Mouse (Mus musculus): ENCODE results near the gene Ide.

DNA sequence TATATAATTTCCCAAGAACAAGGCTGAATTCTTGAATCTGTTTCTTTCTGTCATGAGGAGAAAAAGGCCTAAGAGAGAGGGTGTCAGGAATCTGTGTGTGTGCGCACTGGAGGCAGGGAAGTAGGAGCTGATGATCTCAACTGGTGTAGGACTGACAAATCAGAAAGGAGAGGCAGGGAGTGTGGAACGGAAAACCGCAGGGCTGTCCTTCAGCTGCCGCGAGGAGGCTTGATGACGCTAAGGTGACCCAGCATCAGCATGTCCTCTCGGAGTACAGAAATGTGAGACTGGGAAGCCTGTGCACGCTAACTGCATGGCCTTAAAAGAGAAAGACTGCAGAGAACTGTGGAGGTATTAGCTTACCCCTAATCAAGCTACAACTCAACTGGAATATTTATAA, 46.7 kb downstream of the Ide start:
- TF ChIP-seq GATA1 (IDR thresholded peaks at IDR 0.05; ENCODE audit: borderline replicate concordance, low read length) (no peak), FLI1 (IDR thresholded peaks at IDR 0.05; ENCODE audit: low read length) (no peak)
